Mouse (Mus musculus) G1E (cell line): ENCODE results near the gene Serbp1. TPM values are rescaled to one million over a fixed set of nuclear protein-coding genes. Genes with fewer than 3 reads are reported as not detected.

Experiments
- ATAC-seq: 2 replicates; pipeline ENCODE4 v1.8.0; 2016; ENCODE audit warnings: mild to moderate bottlenecking; ENCODE audit not compliant: insufficient number of reproducible peaks, poor library complexity, low FRiP score, severe bottlenecking; ENCODE audit errors: extremely low read depth
- DNase-seq: peaks from one replicate; pipeline ENCODE4 v3.0.0; 2012; ENCODE audit warnings: low spot score
- H3K27me3 ChIP-seq: 2 replicates; pipeline ENCODE4 v1.6.1; 2012; ENCODE audit warnings: mild to moderate bottlenecking, low read length, inconsistent platforms; ENCODE audit not compliant: insufficient read depth
- H3K36me3 ChIP-seq: replicated peaks from 2 replicates; pipeline ENCODE3; 2012; ENCODE audit warnings: mild to moderate bottlenecking, inconsistent platforms
- H3K4me1 ChIP-seq: 2 replicates; pipeline ENCODE4 v1.6.1; 2012; ENCODE audit warnings: low read depth, low read length, inconsistent platforms, mixed read lengths; ENCODE audit not compliant: insufficient read depth
- H3K4me3 ChIP-seq: 2 replicates; pipeline ENCODE4 v1.5.1; 2012; ENCODE audit warnings: low read depth, mild to moderate bottlenecking, inconsistent platforms, low read length, moderate library complexity, mixed read lengths
- H3K9me3 ChIP-seq: replicated peaks from 2 replicates; pipeline ENCODE4 v1.6.1; 2012; ENCODE audit warnings: inconsistent platforms
- CTCF ChIP-seq: IDR thresholded peaks from 2 replicates; pipeline ENCODE4 v1.5.1; 2012; ENCODE audit warnings: low read depth, low read length, inconsistent platforms, mixed read lengths
- GATA1 ChIP-seq: IDR thresholded peaks from 2 replicates; pipeline ENCODE4 v1.6.1; 2012; ENCODE audit warnings: borderline replicate concordance, low read length, inconsistent platforms, mixed read lengths
- GATA2 ChIP-seq: IDR thresholded peaks from 2 replicates; pipeline ENCODE4 v1.6.1; 2012; ENCODE audit warnings: low read depth, low read length, inconsistent platforms, borderline replicate concordance
- POLR2AphosphoS5 ChIP-seq: IDR thresholded peaks from 2 replicates; pipeline ENCODE4 v1.6.1; 2012; ENCODE audit warnings: low read depth, low read length, inconsistent platforms; ENCODE audit not compliant: insufficient replicate concordance
- TAL1 ChIP-seq: conservative IDR thresholded peaks from 2 replicates; pipeline ENCODE4 v1.6.1; 2012; ENCODE audit warnings: low read depth, low read length, inconsistent platforms, mixed read lengths
- polyA plus RNA-seq: library from polyadenylated mRNA; stranded (reverse); fragments of >175 nt; gene quantifications from 2 replicates; pipeline ENCODE4 v1.2.3, GENCODE M21; 2012
- total RNA-seq, 2 experiments: library from RNA; stranded (forward) in 1 of 2; stranded (reverse) in 1 of 2; fragments of 200-1000 nt in 1 of 2; fragments of >200 nt in 1 of 2; fragmentation: Nextera tagmentation in 1 of 2; gene quantifications; 2 replicates each; pipeline ENCODE4 v1.2.3; 2014 to 2017

The Serbp1 gene
- total and polyA plus RNA-seq, 3 experiments, result 1,171 to 2,449 (median 1,473) TPM

GRCm38 (mm10) chr6:67200715-67201322 lies 37.2 kb upstream of the Serbp1 start:
- H3K4me3 ChIP-seq, result no peak overlapping the region
- H3K36me3 ChIP-seq, result no peaks in the 10 kb centered on the region
- ATAC-seq, result no peak
- H3K9me3 ChIP-seq, result no peaks in the 10 kb centered on the region
- H3K4me1 ChIP-seq, result no peaks in the 10 kb centered on the region
- peaks cover 7% of the 10 kb centered on the region; the same call in 1 of the 2 replicates for H3K27me3 ChIP-seq
- no peak for DNase-seq
- TF ChIP-seq GATA2 (no peak), CTCF (no peak), GATA1 (no peak), TAL1 (no peak), POLR2AphosphoS5 (no peak)

DNA sequence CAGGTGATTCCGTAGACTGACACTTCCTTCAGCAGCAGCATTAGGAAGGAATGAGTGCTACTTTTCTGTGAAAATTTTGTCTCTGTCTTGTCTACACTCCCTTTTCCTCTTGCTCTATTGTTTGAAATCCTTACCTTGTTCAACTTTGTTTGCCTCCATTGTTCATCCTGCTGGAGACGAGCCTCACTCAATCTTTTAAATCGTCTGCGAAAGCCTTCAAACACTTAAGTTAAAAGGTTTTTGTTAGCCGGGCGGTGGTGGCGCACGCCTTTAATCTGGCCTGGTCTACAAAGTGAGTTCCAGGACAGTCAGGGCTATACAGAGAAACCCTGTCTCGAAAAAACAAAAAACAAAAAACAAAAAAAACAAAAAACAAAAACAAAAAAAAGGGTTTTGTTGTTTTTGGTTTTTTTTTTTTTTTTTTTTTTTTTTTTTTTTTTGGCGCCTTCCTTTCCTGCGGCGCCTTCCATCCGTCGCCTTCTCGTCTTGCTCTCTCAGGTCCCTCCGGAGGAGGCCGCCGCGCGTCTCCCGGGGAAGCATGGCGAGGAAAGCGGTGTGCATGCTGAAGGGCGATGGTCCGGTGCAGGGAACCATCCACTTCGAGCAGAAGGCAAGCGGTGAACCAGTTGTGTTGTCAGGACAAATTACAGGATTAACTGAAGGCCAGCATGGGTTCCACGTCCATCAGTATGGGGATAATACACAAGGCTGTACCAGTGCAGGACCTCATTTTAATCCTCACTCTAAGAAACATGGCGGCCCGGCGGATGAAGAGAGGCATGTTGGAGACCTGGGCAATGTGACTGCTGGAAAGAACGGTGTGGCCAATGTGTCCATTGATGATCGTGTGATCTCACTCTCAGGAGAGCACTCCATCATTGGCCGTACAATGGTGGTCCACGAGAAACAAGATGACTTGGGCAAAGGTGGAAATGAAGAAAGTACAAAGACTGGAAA lies 32.6 kb upstream of the Serbp1 start:
- TF ChIP-seq TAL1 (no peak), POLR2AphosphoS5 (no peak), GATA1 (no peak), CTCF (no peak), GATA2 (no peak)
- ATAC-seq, result no peak
- H3K4me1 ChIP-seq, result no peaks in the 10 kb centered on the region

DNA sequence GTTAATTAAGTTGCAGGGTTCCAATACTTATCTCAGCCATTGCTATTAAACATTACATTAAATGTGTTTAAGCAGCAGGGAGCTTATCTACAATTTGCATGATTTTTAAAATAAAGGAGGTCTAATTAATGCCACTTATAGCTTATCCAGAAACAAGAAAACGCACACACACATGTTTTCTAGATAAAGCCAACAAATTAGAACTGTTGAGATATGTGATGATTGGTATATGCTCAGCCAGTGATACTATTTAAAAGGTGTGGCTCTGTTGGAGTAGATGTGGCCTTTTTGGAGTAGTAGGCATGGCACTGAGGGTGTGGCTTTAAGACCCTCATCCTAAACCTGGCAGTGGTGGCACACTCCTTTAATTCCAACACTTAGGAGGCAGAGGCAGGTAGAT lies 25.6 kb upstream of the Serbp1 start:
- DNase-seq, result no peak
- Histone ChIP-seq H3K36me3 (no peaks in the 10 kb centered on the region), H3K4me3 (no peak overlapping the region), H3K4me1 (no peaks in the 10 kb centered on the region), H3K9me3 (no peaks in the 10 kb centered on the region), H3K27me3 (0 out of 2 replicates have a peak, but pooled peaks cover 2% of the 10 kb centered on the region)
- ATAC-seq, result no peak
- TF ChIP-seq GATA1, result no peak
- no peak for TF ChIP-seq GATA2
- no peak for TF ChIP-seq POLR2AphosphoS5
- TF ChIP-seq CTCF, result no peak

More for the DNA sequence above, 32.6 kb upstream of the Serbp1 start:
- Histone ChIP-seq H3K27me3 (peaks cover under 1% of the 10 kb centered on the region; the same call in 1 of the 2 replicates), H3K9me3 (no peaks in the 10 kb centered on the region), H3K36me3 (no peaks in the 10 kb centered on the region), H3K4me3 (no peak overlapping the region)
- no peak for DNase-seq

- H3K4me3 ChIP-seq, result no peak overlapping the region
- H3K4me1 ChIP-seq, result no peaks in the 10 kb centered on the region
- ATAC-seq, result no peak
- no peak for DNase-seq
- H3K27me3 ChIP-seq, result 0 out of 2 replicates have a peak, but pooled peaks cover 3% of the 10 kb centered on the region
- no peaks in the 10 kb centered on the region for H3K36me3 ChIP-seq
- no peaks in the 10 kb centered on the region for H3K9me3 ChIP-seq
- TF ChIP-seq GATA1 (no peak), GATA2 (no peak), CTCF (no peak), POLR2AphosphoS5 (no peak), TAL1 (no peak)
Observed at GRCm38 (mm10) chr6:67213429-67214098, 24.4 kb upstream of the Serbp1 start.

GRCm38 (mm10) chr6:67217402-67217801 lies 20.6 kb upstream of the Serbp1 start:
- H3K4me1 ChIP-seq, result no peaks in the 10 kb centered on the region
- no peak for TF ChIP-seq POLR2AphosphoS5
- DNase-seq, result no peak
- no peaks in the 10 kb centered on the region for H3K9me3 ChIP-seq
- ATAC-seq, result no peak
- H3K36me3 ChIP-seq, result no peaks in the 10 kb centered on the region
- no peak overlapping the region for H3K4me3 ChIP-seq
- H3K27me3 ChIP-seq, result peaks cover 6% of the 10 kb centered on the region; the same call in 1 of the 2 replicates

DNA sequence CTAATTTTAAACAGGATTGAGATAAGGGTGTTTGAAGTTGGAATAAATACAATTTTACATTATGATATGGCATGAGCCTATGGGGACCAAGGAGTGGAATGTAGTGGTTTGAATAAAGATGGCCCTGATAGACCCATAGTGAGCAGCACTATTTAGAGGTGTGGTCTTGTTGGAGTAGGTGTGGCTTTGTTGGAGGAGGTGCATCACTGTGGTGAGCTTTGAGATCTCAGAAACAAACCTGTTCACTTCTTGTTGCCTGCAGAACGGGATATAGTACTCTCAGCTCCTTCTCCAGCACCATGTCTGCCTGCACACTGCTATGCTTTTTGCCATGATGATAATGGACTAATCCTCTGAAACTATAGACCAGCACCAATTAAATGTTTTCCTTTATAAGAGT lies 20.1 kb upstream of the Serbp1 start:
- Histone ChIP-seq H3K36me3 (no peaks in the 10 kb centered on the region), H3K27me3 (peaks cover 6% of the 10 kb centered on the region; the same call in 1 of the 2 replicates), H3K4me3 (no peak overlapping the region), H3K9me3 (no peaks in the 10 kb centered on the region), H3K4me1 (no peaks in the 10 kb centered on the region)
- ATAC-seq (no peak), DNase-seq (no peak)
- TF ChIP-seq CTCF (no peak), GATA2 (no peak), GATA1 (no peak), TAL1 (no peak), POLR2AphosphoS5 (no peak)
